Mouse (Mus musculus): ENCODE measurements around the gene Klk7.

The Klk7 gene

GRCm38 (mm10) chr7:43797333-43797769 is 13.7 kb upstream of the Klk7 start, which contains the start of gene Klk8:
Gene Klk8, plus strand, starts transcription at chr7:43797577.
- CTCF ChIA-PET: no interaction called here

- CTCF ChIA-PET: no interaction called here
Observed at GRCm38 (mm10) chr7:43797844-43798462, 13.1 kb upstream of the Klk7 start.

GRCm38 (mm10) chr7:43799876-43800275 is 11.2 kb upstream of the Klk7 start:
- CTCF ChIA-PET: no interaction called here

GRCm38 (mm10) chr7:43815211-43815610 is 4.1 kb downstream of the Klk7 start:
- CTCF ChIA-PET: no interaction called here

- CTCF ChIA-PET: no interaction called here
Observed at GRCm38 (mm10) chr7:43816746-43817145, 5.7 kb downstream of the Klk7 start.

- CTCF ChIA-PET: no interaction called here
Observed at GRCm38 (mm10) chr7:43821581-43821980, 10.5 kb downstream of the Klk7 start.

- CTCF ChIA-PET: no interaction called here
Observed at GRCm38 (mm10) chr7:43824199-43824598, 13.1 kb downstream of the Klk7 start, which contains the start of gene Klk6. Gene Klk6, plus strand, starts transcription at chr7:43824499.

GRCm38 (mm10) chr7:43826056-43826455 is 15.0 kb downstream of the Klk7 start:
- CTCF ChIA-PET: no interaction called here

GRCm38 (mm10) chr7:43827706-43828105 is 16.6 kb downstream of the Klk7 start:
- CTCF ChIA-PET: no interaction called here

- CTCF ChIA-PET: no interaction called here
Observed at GRCm38 (mm10) chr7:43829006-43829405, 17.9 kb downstream of the Klk7 start.

GRCm38 (mm10) chr7:43841701-43842100 is 30.6 kb downstream of the Klk7 start, which contains the start of gene Klk5:
Gene Klk5, plus strand, starts transcription at chr7:43841971.
- CTCF ChIA-PET: no interaction called here

- CTCF ChIA-PET: no interaction called here
Observed at GRCm38 (mm10) chr7:43843801-43844200, 32.7 kb downstream of the Klk7 start.

- CTCF ChIA-PET: no interaction called here
Observed at GRCm38 (mm10) chr7:43851616-43852015, 40.5 kb downstream of the Klk7 start.

- CTCF ChIA-PET: no interaction called here
Observed at GRCm38 (mm10) chr7:43854642-43855380, 43.7 kb downstream of the Klk7 start.

GRCm38 (mm10) chr7:43855709-43856108 is 44.6 kb downstream of the Klk7 start:
- CTCF ChIA-PET: no interaction called here

GRCm38 (mm10) chr7:43856307-43856706 is 45.2 kb downstream of the Klk7 start:
- CTCF ChIA-PET: no interaction called here

- CTCF ChIA-PET: no interaction called here
Observed at GRCm38 (mm10) chr7:43857501-43857900, 46.4 kb downstream of the Klk7 start.

GRCm38 (mm10) chr7:43860411-43860810 is 49.3 kb downstream of the Klk7 start:
- CTCF ChIA-PET: interaction anchor here (0.6 kb wide), 1 partner anchor 483 kb away, joined by 6 read pairs; no protein-coding TSS in a partner anchor
